17 mouse cellular contexts compared by ENCODE assay signal in genomic region chr4:91213917-91214316, GRCm38 (mm10).
"Had no signal": no experiment of that assay in that cellular context is flagged by ENCODE, and none has a peak within 500 bp of the region (broad histone marks: within the 10 kb centered on the region; RNA-seq: fewer than 3 reads in every experiment).

No protein-coding gene starts in this region.

- H3K36me3 ChIP-seq: liver, embryonic 15.5 days; lung, embryonic 15.5 days had no signal

- H3K4me1 ChIP-seq: liver, embryonic 15.5 days; lung, embryonic 15.5 days; megakaryocyte, embryonic 14.5 days; midbrain, embryonic 13.5 days; midbrain, embryonic 15.5 days; neural tube, embryonic 12.5 days had no signal

- H3K27me3 ChIP-seq: liver, embryonic 15.5 days; lung, embryonic 15.5 days; megakaryocyte, embryonic 14.5 days; midbrain, embryonic 13.5 days; midbrain, embryonic 15.5 days; neural tube, embryonic 12.5 days had no signal

- H3K4me3 ChIP-seq: liver, embryonic 15.5 days; lung, embryonic 15.5 days; megakaryocyte, embryonic 14.5 days; midbrain, embryonic 13.5 days; midbrain, embryonic 15.5 days; neural tube, embryonic 12.5 days had no signal

- H3K4me2 ChIP-seq: liver, embryonic 15.5 days; lung, embryonic 15.5 days; midbrain, embryonic 11.5 days; midbrain, embryonic 13.5 days; midbrain, embryonic 15.5 days; neural tube, embryonic 12.5 days had no signal

- H3K27ac ChIP-seq: liver, embryonic 15.5 days; lung, embryonic 15.5 days; macrophage; midbrain, embryonic 13.5 days; midbrain, embryonic 15.5 days; neural tube, embryonic 12.5 days had no signal

- DNase-seq: liver, postnatal 0 days; lung, adult 2 months; lung, postnatal 14 days; lung, postnatal 36 days; right cerebral cortex, postnatal 14 days; thymus, adult 18-20 months; thymus, postnatal 14 days; thymus, postnatal 36 days had no signal

- H3K9ac ChIP-seq: liver, embryonic 15.5 days; liver, postnatal 0 days; lung, embryonic 15.5 days; midbrain, embryonic 13.5 days; midbrain, embryonic 15.5 days; neural tube, embryonic 12.5 days had no signal

- ATAC-seq: liver, postnatal 0 days; lung, postnatal 0 days; midbrain, embryonic 13.5 days; midbrain, embryonic 15.5 days had no signal

- H3K9me3 ChIP-seq: liver, embryonic 15.5 days; lung, embryonic 15.5 days; midbrain, embryonic 13.5 days; midbrain, embryonic 15.5 days; neural tube, embryonic 12.5 days had no signal
